Mouse (Mus musculus): ENCODE data around the gene C2cd4c. TPM values are rescaled to one million over a fixed set of nuclear protein-coding genes. Genes with fewer than 3 reads are reported as not detected.

The C2cd4c gene
- total RNA-seq (2021): 0.09 TPM in 1 of 2 replicates, not detected in the other
- long read RNA-seq: 0 reads

DNA sequence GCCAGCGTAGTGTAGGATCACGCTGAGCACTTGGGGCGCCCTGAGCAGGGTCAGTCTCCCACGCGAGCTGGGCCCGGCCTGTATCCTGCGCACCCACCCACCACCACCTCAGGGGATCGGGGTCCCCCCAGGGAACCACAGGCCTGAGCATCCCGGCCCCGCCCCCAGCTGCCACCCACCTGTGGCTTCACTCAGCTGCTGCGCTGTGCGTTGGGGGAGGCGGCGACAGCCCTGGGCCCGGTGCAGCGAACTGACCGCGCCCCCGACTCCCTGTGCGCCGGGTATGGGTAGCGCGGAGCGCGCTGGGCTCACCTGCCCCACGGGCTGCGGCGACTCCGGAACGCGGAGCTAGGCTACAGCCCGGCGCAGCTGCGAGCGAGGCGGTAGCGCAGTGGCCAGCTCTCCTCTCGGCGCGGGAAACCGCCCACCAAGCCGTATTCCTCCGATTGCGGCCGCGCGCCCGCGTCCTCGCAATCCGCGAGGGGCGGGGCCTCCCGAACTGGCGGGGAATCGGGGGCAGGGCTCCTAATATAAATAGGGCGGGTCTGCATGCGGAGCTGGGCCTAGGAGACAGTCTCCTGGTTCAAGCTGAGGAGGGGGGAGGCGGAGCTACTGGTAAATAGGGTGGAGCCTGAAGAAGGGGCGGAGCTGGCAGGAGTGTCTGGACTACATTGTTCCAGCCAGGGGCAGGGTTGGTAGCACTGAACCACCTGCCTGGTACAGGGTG, at the start of gene C2cd4c:
Gene C2cd4c, minus strand, starts transcription at position 448 of the 727 bp plus-strand sequence.
- peak; percentile 46 for DNase-seq

DNA sequence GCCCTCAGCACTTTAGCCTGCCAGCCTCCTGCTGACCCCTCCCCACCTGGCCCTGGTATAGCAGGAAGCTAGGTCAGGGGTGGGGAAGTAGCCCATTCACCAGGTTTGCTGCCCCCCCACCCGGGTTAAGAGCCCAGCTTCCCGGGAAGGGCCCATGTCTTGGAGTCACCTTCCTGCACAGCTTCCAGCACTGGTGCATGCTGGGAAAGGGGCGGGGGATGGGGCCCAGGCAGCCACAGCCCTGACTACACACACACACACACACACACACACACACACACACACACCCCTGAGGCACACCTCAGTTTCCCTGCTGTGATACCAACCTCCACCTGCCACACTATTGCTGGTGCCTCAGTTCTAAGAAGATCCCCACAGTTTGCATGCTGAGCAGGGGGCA, 48.0 kb upstream of the C2cd4c start:
- no peak for DNase-seq

DNA sequence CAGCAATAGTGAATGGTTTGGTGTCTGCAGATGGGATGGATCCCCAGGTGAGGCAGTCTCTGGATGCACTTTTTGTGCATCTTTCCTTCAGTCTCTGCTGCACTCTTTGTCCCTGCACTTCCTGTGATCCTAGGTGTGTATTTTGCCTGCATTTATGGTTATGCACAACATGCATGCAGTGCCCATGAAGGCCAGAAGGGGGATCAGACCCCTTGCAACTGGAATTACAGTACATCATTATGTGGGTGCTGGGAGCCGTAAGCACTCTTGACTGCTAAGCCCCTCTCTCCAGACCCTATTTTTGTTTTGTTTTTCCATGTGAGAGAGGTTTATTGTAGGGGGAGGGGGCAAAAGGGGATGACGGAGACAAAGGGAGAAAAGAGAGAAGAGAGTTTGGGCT, 46.5 kb upstream of the C2cd4c start:
- no peak for DNase-seq

GRCm38 (mm10) chr10:79658829-79659228, 45.0 kb upstream of the C2cd4c start:
- no peak for DNase-seq

GRCm38 (mm10) chr10:79654946-79655395, 41.1 kb upstream of the C2cd4c start:
- DNase-seq: no peak

- DNase-seq: no peak
These were observed 39.0 kb upstream of the C2cd4c start for GRCm38 (mm10) chr10:79652789-79653188.

DNA sequence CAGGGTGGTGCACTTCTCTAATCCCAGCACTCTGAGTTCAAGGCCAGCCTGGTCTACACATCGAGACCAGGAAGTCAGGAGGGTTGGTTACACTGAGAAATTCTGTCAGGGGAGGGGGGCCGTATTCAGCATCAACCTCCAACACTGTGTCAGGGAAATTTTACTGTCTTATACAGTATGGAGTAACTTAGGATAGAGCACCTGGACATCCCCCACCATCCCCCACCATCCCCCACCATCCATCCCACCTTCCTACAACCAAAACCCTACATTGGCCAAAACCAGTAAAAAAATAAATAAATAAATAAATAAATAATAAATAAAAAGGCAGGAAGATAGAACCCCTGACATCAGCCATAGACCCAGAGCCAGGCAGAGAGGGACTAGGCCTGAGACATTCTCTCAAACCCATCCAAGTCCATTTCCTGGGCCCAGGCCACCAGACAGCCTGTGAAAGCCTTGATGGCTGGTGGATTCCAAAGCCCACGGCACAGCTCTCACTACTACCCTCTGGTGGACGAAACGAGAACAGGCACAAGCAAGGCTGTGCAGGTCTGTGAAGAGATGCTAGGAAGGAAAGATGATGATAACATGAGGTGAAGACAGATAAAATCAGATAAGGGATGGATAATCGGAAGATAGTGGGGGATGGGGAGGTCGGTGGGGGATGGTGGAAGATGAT, 35.4 kb upstream of the C2cd4c start:
- peak; percentile 71 for DNase-seq

- DNase-seq: no peak
These were observed 31.9 kb upstream of the C2cd4c start, which contains the start of gene Odf3l2 for GRCm38 (mm10) chr10:79645711-79646110. Gene Odf3l2, minus strand, starts transcription at chr10:79645738.

DNA sequence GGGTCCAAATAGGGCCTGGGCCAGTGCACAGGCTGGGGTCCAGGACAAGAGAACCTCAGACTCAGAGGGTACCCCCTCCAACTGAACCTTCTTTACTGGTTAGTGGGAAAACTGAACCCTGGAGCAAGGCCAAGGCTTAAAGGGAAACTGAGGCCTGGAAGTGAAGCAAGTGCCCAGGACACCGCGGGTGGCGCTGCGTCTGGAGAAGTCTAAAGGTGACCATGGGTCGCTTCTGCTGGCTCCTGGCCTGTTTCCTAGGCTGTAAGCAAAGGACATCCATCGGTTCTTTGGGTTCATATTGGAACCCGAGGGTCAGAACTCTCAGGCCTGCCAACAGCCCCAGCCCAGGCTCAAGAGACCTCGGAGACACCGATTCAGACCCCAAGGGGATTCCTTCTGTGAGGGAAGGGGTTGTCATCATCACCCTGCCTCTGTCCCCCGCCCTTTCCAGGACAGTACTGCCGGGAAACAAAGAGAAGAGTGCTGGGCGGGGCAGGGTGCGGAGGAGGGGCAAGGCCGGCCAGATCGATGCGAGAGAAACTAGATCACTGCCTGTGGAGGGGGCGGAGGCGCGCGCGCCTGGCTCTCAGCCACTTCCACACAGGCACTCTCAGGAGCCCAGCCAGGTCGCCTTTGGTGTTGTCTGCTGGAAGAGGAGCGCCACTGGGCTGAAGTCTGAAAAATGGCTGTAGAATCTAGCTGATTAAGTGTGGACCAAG, 24.8 kb upstream of the C2cd4c start:
- peak; percentile 51 for DNase-seq

DNA sequence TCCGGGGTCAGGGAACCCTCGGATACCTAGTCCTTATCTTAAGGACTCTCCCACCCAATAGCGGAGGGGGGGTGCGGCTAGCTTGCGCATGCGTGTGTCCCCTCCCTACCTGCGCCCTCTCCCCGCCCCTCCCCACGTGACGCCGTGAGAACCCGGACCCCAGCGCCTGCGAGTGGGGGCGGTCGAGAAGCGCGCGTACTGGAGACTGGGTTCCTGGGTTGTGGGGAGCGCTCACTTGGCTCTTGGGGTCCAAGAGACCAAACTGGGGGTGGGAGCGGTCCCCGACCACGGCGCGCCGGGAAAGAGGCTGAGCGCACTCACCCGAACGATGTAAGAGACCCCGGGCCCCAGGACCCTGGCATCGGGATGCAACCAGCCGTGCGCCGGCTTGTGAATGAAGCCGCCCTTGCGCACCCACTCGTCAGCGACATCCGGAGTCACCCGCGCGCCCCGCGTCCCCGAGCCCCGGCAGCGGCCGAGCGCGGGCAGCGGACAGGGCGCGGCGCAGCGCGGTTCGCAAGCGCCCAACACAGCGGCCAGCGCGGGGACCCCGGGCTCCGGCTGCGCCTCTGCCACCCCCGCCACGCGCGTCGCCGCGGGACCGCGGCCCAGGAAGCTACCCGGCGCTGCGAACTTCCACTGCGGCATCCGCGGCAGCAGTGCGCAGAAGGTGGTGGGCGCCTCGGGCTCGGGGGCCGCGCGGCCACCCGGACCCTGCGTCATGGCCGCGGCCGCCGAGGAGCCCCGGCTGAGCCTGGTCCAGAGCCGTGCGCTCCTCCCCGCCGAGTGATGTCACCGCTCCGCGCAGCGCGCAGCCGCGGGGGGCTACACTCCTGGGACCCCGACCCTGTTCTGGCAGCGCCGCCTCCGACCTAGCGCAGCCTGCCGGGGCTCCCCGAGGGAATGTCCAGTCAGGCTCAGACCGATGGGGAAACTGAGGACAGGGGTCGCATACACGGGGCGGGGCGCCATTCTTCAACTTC, 23.6 kb upstream of the C2cd4c start, which contains the start of gene Shc2:
Gene Shc2, minus strand, starts transcription at position 791 of the 983 bp plus-strand sequence.
- peak; percentile 47 for DNase-seq

- no peak for DNase-seq
These were observed 22.5 kb upstream of the C2cd4c start for GRCm38 (mm10) chr10:79636287-79636686.

GRCm38 (mm10) chr10:79633006-79633777, 19.4 kb upstream of the C2cd4c start:
- DNase-seq: no peak

- no peak for DNase-seq
These were observed 17.6 kb upstream of the C2cd4c start for GRCm38 (mm10) chr10:79631432-79631831.

DNA sequence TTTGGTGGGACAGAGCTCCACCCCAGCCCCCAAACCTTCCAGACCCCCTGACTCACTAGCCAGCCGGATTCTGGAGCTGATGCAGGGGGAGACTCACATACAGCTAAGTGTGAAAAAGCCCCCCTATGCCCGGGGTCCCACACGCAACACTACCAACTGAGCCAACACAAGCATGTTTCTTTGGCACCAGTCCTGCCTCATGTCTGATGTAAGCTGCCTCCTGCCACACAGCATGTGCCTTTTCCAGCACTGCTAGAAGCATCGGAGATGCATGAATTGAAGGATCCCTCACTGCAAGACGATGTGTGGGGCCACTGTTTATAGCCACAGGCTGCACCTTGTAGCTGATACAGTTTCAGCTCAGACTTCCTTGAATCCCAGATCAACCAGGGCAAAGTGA, 14.6 kb upstream of the C2cd4c start:
- DNase-seq: no peak

- no peak for DNase-seq
These were observed 12.3 kb upstream of the C2cd4c start for GRCm38 (mm10) chr10:79626156-79626555.

- DNase-seq: no peak
These were observed 11.6 kb upstream of the C2cd4c start for GRCm38 (mm10) chr10:79625398-79625797.

- no peak for DNase-seq
These were observed 10.1 kb upstream of the C2cd4c start for GRCm38 (mm10) chr10:79623950-79624349.

DNA sequence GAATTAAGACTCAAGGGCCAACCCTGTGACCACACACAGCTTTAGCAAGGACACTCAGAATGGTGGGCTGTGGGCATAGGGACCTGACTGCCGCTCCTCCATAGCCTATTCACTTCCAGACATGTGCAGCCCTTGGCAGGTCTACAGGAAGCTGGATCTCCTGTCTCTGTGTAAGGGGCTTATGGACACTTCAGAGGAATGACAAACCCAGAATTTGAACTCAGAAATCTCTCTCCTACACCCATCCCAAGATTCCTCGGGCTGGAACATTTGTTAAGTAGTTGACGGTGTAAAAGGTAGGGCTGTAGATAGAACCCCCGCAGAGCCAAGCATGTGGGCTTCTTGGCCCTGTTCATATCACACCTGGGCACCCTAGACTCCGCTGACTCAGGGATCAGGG, 2.6 kb upstream of the C2cd4c start:
- DNase-seq: no peak

DNA sequence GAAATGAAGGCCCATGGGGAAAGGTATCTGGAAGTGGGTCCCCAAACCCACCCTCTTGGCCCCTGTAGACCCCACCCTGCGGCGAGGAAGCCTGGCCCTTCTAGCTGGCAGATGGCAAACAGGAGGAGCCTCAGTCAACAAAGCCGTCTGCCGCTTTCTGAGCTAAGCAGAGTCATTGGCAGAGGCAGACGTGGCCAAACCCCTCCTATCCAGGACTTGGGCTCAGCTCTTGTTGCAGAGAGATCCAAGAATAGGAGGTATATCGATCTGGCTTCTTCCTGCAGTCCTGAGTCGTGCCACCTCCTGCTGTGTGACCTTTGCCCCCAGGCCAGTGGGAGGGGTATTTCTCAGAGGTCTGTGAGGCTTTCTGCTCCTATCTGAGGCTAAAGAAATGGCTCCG, 2.0 kb upstream of the C2cd4c start:
- DNase-seq: no peak

DNA sequence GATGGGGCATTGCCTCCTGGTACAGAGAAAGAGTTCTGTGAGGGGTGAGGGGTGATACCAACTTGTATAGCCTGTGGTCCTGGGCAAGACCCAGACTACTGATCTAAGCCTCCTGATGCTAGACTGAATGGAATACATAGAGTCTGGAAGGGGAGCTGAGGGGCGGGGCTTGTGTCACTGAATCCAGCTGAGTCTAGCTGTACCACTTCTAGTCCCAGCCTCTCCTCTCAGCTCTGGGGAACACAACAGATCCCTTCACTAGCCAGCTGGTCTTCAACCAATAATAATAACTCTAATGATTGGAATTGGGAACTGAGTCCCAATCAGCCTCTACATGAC, 449 bp upstream of the C2cd4c start:
- DNase-seq: no peak
